Mouse (Mus musculus) intestine, embryonic 16.5 days (tissue): ENCODE results near the gene Akr1c21. TPM values are rescaled to one million over a fixed set of nuclear protein-coding genes. Genes with fewer than 3 reads are reported as not detected.
"Not testable (repeated sequence)": the region's sequence is repeated elsewhere in the genome, so short reads cannot be mapped to it uniquely, and the experiment has no call there.

ENCODE experiments used
- ATAC-seq: fragments of 200-750 bp; cut with Nextera tagmentation; 2 replicates; pipeline ENCODE4 v1.8.0; 2017; ENCODE audit warnings: moderate TSS enrichment, moderate library complexity
- H3K27ac ChIP-seq: fragments of 300-500 bp; sonication (generic); 2 replicates; pipeline ENCODE4 v1.5.1; 2014; ENCODE audit warnings: mild to moderate bottlenecking, low read length
- H3K27me3 ChIP-seq: fragments of 300-500 bp; sonication (generic); replicated peaks from 2 replicates; pipeline ENCODE4 v1.6.1; 2014; ENCODE audit warnings: low read length, control low read depth, mixed read lengths; ENCODE audit not compliant: control insufficient read depth, insufficient read depth
- H3K36me3 ChIP-seq: fragments of 300-500 bp; sonication (generic); 2 replicates; pipeline ENCODE4 v1.6.1; 2014; ENCODE audit warnings: low read length, control low read depth; ENCODE audit not compliant: control insufficient read depth, insufficient read depth
- H3K4me1 ChIP-seq: fragments of 300-500 bp; sonication (generic); 2 replicates; pipeline ENCODE4 v1.6.1; 2014; ENCODE audit warnings: low read length, control low read depth, mixed read lengths; ENCODE audit not compliant: control insufficient read depth, insufficient read depth
- H3K4me2 ChIP-seq: fragments of 300-500 bp; sonication (generic); 2 replicates; pipeline ENCODE4 v1.6.1; 2014; ENCODE audit warnings: low read depth, low read length, control low read depth
- H3K4me3 ChIP-seq: fragments of 300-500 bp; sonication (generic); 2 replicates; pipeline ENCODE4 v1.5.1; 2014; ENCODE audit warnings: mild to moderate bottlenecking, low read length
- H3K9ac ChIP-seq: fragments of 300-500 bp; sonication (generic); 2 replicates; pipeline ENCODE4 v1.6.1; 2014; ENCODE audit warnings: low read depth, low read length
- H3K9me3 ChIP-seq: fragments of 300-500 bp; sonication (generic); 2 replicates; pipeline ENCODE4 v1.6.1; 2016; ENCODE audit warnings: low read length, control low read depth; ENCODE audit not compliant: control insufficient read depth
- WGBS: fragments of 180-500 bp; shearing (Covaris S2); extraction: QIAGEN DNeasy Blood & Tissue Kit; methylation state at CpG from one replicate; pipeline ENCODE4 v1.1.7; 2014; 5-methylcytosine and 5-hydroxymethylcytosine counted together
- polyA plus RNA-seq: library from polyadenylated mRNA; unstranded; fragments of >200 nt; fragmentation: Nextera tagmentation; extraction: Ambion mirVana; gene quantifications from 2 replicates; pipeline ENCODE4 v1.2.1, GENCODE M21; 2015

Gene Akr1c21
- polyA plus RNA-seq, result not detected in 2 replicates

DNA sequence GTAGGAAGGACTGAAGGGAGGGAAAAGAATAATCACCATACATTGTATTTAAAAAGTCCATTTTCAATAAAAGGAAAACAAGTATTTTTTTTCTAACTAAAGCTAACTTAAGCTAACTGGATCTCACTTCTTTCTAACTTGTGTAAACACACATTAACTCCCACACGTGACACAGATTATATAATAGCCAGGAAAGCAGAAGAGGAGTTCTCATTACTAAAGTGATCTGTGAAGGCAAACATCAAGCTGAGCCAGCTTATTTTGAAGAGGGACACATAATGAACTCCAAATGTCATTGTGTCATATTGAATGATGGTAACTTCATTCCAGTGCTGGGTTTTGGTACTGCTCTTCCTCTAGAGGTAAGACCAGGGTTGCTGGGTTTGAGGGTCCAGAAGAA lies at the start of gene Akr1c21:
Gene Akr1c21, plus strand, starts transcription at position 205 of the 400 bp plus-strand sequence.
- no peaks in the 10 kb centered on the region for H3K4me1 ChIP-seq
- no peaks in the 10 kb centered on the region for H3K9me3 ChIP-seq
- WGBS, result 63% methylated on average over 1 of the region's 1 CpGs
- no peak within 1 kb of the TSS for H3K9ac ChIP-seq
- ATAC-seq, result no peak
- no peak within 1 kb of the TSS for H3K27ac ChIP-seq
- no peaks in the 10 kb centered on the region for H3K27me3 ChIP-seq
- H3K4me3 ChIP-seq, result no peak within 1 kb of the TSS
- H3K36me3 ChIP-seq, result no peaks in the 10 kb centered on the region
- no peak within 1 kb of the TSS for H3K4me2 ChIP-seq

- 85% methylated on average over 1 of the region's 1 CpGs for WGBS
- Histone ChIP-seq H3K4me3 (no peak overlapping the region), H3K4me2 (no peak overlapping the region), H3K27ac (no peak overlapping the region), H3K9me3 (no peaks in the 10 kb centered on the region), H3K27me3 (no peaks in the 10 kb centered on the region), H3K36me3 (no peaks in the 10 kb centered on the region), H3K4me1 (no peaks in the 10 kb centered on the region), H3K9ac (no peak overlapping the region)
- ATAC-seq, result no peak
Measured at GRCm38 (mm10) chr13:4559143-4559542, 14.7 kb upstream of the Akr1c21 start.

GRCm38 (mm10) chr13:4560500-4560899 lies 13.4 kb upstream of the Akr1c21 start:
- no peak overlapping the region for H3K27ac ChIP-seq

GRCm38 (mm10) chr13:4565996-4566395 lies 7.9 kb upstream of the Akr1c21 start:
- Histone ChIP-seq H3K27ac (no peak overlapping the region), H3K9me3 (no peaks in the 10 kb centered on the region), H3K27me3 (no peaks in the 10 kb centered on the region), H3K4me2 (no peak overlapping the region), H3K4me3 (no peak overlapping the region), H3K9ac (no peak overlapping the region), H3K4me1 (no peaks in the 10 kb centered on the region), H3K36me3 (no peaks in the 10 kb centered on the region)
- no peak for ATAC-seq
- 84% methylated on average over 2 of the region's 2 CpGs for WGBS

More at GRCm38 (mm10) chr13:4560500-4560899, 13.4 kb upstream of the Akr1c21 start:
- Histone ChIP-seq H3K4me1 (no peaks in the 10 kb centered on the region), H3K9ac (no peak overlapping the region), H3K27me3 (no peaks in the 10 kb centered on the region), H3K4me3 (no peak overlapping the region), H3K4me2 (no peak overlapping the region), H3K9me3 (no peaks in the 10 kb centered on the region), H3K36me3 (no peaks in the 10 kb centered on the region)
- ATAC-seq, result no peak

GRCm38 (mm10) chr13:4576921-4577320 lies 3.0 kb downstream of the Akr1c21 start:
- no peak overlapping the region for H3K4me2 ChIP-seq
- no peaks in the 10 kb centered on the region for H3K4me1 ChIP-seq
- no peaks in the 10 kb centered on the region for H3K36me3 ChIP-seq
- H3K9ac ChIP-seq, result no peak overlapping the region
- no peak overlapping the region for H3K4me3 ChIP-seq
- H3K27ac ChIP-seq, result no peak overlapping the region
- no peaks in the 10 kb centered on the region for H3K27me3 ChIP-seq
- WGBS, result 81% methylated on average over 1 of the region's 1 CpGs
- H3K9me3 ChIP-seq, result no peaks in the 10 kb centered on the region
- no peak for ATAC-seq

DNA sequence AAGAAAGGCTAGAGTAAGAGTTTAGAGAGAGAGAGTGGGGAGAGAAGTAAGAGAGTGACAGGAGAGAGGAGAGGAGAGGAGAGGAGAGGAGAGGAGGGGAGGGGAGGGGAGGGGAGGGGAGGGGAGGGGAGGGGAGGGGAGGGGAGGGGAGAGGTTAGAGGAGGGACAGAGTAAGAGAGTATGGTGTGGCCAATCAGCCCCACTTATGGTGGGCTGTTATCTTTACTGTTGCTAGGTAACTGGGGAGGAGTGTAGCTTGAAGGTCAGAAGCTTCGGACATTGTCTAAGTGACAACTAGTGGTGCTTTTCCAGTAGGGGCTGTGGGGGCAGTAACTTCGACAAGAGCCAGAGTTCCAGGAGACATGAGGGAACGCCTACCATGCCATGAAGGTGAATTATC lies 29.6 kb downstream of the Akr1c21 start:
- ATAC-seq, H3K27ac ChIP-seq, H3K4me3 ChIP-seq, H3K4me1 ChIP-seq, H3K36me3 ChIP-seq, H3K9me3 ChIP-seq, H3K9ac ChIP-seq, H3K4me2 ChIP-seq, H3K27me3 ChIP-seq: not testable (repeated sequence)
- WGBS, result 68% methylated on average over 3 of the region's 3 CpGs

GRCm38 (mm10) chr13:4606821-4607220 lies 32.9 kb downstream of the Akr1c21 start:
- peak; percentile 51 for ATAC-seq
- Histone ChIP-seq H3K9me3 (no peaks in the 10 kb centered on the region), H3K9ac (no peak overlapping the region), H3K27ac (no peak overlapping the region), H3K4me1 (no peaks in the 10 kb centered on the region), H3K36me3 (no peaks in the 10 kb centered on the region), H3K27me3 (no peaks in the 10 kb centered on the region), H3K4me3 (no peak overlapping the region), H3K4me2 (no peak overlapping the region)
- 66% methylated on average over 4 of the region's 4 CpGs for WGBS

GRCm38 (mm10) chr13:4608530-4608929 lies 34.7 kb downstream of the Akr1c21 start:
- WGBS, result 20% methylated on average over 9 of the region's 9 CpGs

GRCm38 (mm10) chr13:4608961-4609409 lies 35.1 kb downstream of the Akr1c21 start, which contains the start of gene Akr1e1:
TSS of gene Akr1e1 (minus strand) at chr13:4609174.
- H3K4me1 ChIP-seq, result no peaks in the 10 kb centered on the region
- peak within 1 kb of the TSS; percentile 48 for H3K4me2 ChIP-seq
- no peaks in the 10 kb centered on the region for H3K27me3 ChIP-seq
- H3K9me3 ChIP-seq, result no peaks in the 10 kb centered on the region
- H3K36me3 ChIP-seq, result no peaks in the 10 kb centered on the region
- peak within 1 kb of the TSS; percentile 78 for H3K9ac ChIP-seq
- peak within 1 kb of the TSS; percentile 73 for H3K4me3 ChIP-seq
- WGBS, result 4% methylated on average over 10 of the region's 10 CpGs
- peak within 1 kb of the TSS; percentile 47 for H3K27ac ChIP-seq
- ATAC-seq, result peak; percentile 100

More at GRCm38 (mm10) chr13:4608530-4608929, 34.7 kb downstream of the Akr1c21 start:
- no peaks in the 10 kb centered on the region for H3K4me1 ChIP-seq
- H3K9ac ChIP-seq, result peak overlapping the region; percentile 78
- H3K27me3 ChIP-seq, result no peaks in the 10 kb centered on the region
- H3K4me3 ChIP-seq, result peak overlapping the region; percentile 73
- H3K4me2 ChIP-seq, result peak overlapping the region; percentile 48
- peak; percentile 26 for ATAC-seq
- H3K9me3 ChIP-seq, result no peaks in the 10 kb centered on the region
- no peaks in the 10 kb centered on the region for H3K36me3 ChIP-seq
- peak overlapping the region; percentile 47 for H3K27ac ChIP-seq

DNA sequence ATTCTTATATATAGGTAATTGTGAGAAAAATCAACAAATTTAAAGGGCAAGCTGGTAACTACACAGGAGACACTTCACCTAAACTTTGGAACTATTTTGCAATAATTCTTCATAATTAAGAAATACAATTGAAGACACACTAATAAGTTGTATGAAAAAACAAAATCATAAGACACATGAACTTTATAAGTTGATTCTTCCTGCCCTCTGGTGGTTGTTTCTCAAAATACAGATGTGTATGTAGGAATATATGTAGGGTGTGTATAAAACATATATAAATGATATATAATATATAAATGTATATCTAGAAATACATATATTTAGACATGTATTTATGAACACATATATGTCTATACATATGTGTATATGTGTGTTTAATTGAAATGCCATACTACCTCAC lies 37.0 kb downstream of the Akr1c21 start:
- no peak overlapping the region for H3K27ac ChIP-seq
- H3K36me3 ChIP-seq, result no peaks in the 10 kb centered on the region
- no peaks in the 10 kb centered on the region for H3K4me1 ChIP-seq
- H3K4me2 ChIP-seq, result no peak overlapping the region
- no peak for ATAC-seq
- no peak overlapping the region for H3K4me3 ChIP-seq
- no peaks in the 10 kb centered on the region for H3K27me3 ChIP-seq
- H3K9ac ChIP-seq, result no peak overlapping the region
- no peaks in the 10 kb centered on the region for H3K9me3 ChIP-seq
